Mouse (Mus musculus) forebrain, embryonic 11.5 days (tissue): ENCODE results near the gene Rabl6. TPM values are rescaled to one million over a fixed set of nuclear protein-coding genes. Genes with fewer than 3 reads are reported as not detected.

ENCODE experiments used
- ATAC-seq: fragments of 200-750 bp; cut with Nextera tagmentation; replicated peaks from 2 replicates; pipeline ENCODE4 v1.8.0; 2017; ENCODE audit warnings: moderate TSS enrichment; ENCODE audit not compliant: low FRiP score
- DNase-seq: peaks from one replicate; pipeline ENCODE4 v3.0.0-alpha.2; 2017; ENCODE audit warnings: low spot score
- H3K27ac ChIP-seq: fragments of 300-500 bp; sonication (generic); 2 replicates; pipeline ENCODE4 v1.5.1; 2014; ENCODE audit warnings: low read depth, low read length
- H3K27me3 ChIP-seq: fragments of 300-500 bp; sonication (generic); 2 replicates; pipeline ENCODE4 v1.6.1; 2014; ENCODE audit warnings: mild to moderate bottlenecking, low read length, mixed read lengths; ENCODE audit not compliant: control insufficient read depth, insufficient read depth
- H3K36me3 ChIP-seq: fragments of 300-500 bp; sonication (generic); 2 replicates; pipeline ENCODE4 v1.6.1; 2014; ENCODE audit warnings: mild to moderate bottlenecking, low read length, moderate library complexity, mixed read lengths; ENCODE audit not compliant: control insufficient read depth, insufficient read depth
- H3K4me1 ChIP-seq: fragments of 300-500 bp; sonication (generic); replicated peaks from 2 replicates; pipeline ENCODE4 v1.6.1; 2014; ENCODE audit warnings: low read length, mixed read lengths; ENCODE audit not compliant: control insufficient read depth, insufficient read depth
- H3K4me2 ChIP-seq: fragments of 300-500 bp; sonication (generic); 2 replicates; pipeline ENCODE4 v1.6.1; 2014; ENCODE audit warnings: low read depth, mild to moderate bottlenecking, low read length, moderate library complexity, mixed read lengths; ENCODE audit not compliant: severe bottlenecking
- H3K4me3 ChIP-seq: fragments of 300-500 bp; sonication (generic); 2 replicates; pipeline ENCODE4 v1.5.1; 2014; ENCODE audit warnings: low read depth, low read length
- H3K9ac ChIP-seq: fragments of 300-500 bp; sonication (generic); 2 replicates; pipeline ENCODE4 v1.6.1; 2014; ENCODE audit warnings: low read length
- H3K9me3 ChIP-seq: fragments of 300-500 bp; sonication (generic); 2 replicates; pipeline ENCODE4 v1.6.1; 2016; ENCODE audit warnings: low read length, mixed read lengths; ENCODE audit not compliant: control insufficient read depth
- WGBS: fragments of 180-500 bp; shearing (Covaris S2); extraction: QIAGEN DNeasy Blood & Tissue Kit; methylation state at CpG from one replicate; pipeline ENCODE4 v1.1.7; 2014; 5-methylcytosine and 5-hydroxymethylcytosine counted together
- polyA plus RNA-seq: library from polyadenylated mRNA; unstranded; fragments of >200 nt; fragmentation: Nextera tagmentation; extraction: Ambion mirVana; gene quantifications from 2 replicates; pipeline ENCODE4 v1.2.1, GENCODE M21; 2014

Rabl6 gene
- polyA plus RNA-seq, 1 experiment from 2014 or later: 81.5 TPM

GRCm38 (mm10) chr2:25628738-25629137 lies 20.4 kb upstream of the Rabl6 start:
- no peak for ATAC-seq
- Histone ChIP-seq H3K9ac (no peak overlapping the region), H3K4me2 (no peak overlapping the region), H3K27ac (no peak overlapping the region), H3K4me3 (no peak overlapping the region), H3K27me3 (no peaks in the 10 kb centered on the region; the same call in 1 of the 2 replicates), H3K4me1 (no peaks in the 10 kb centered on the region), H3K36me3 (no peaks in the 10 kb centered on the region), H3K9me3 (no peaks in the 10 kb centered on the region)
- 61% methylated on average over 4 of the region's 4 CpGs for WGBS
- DNase-seq: no peak

DNA sequence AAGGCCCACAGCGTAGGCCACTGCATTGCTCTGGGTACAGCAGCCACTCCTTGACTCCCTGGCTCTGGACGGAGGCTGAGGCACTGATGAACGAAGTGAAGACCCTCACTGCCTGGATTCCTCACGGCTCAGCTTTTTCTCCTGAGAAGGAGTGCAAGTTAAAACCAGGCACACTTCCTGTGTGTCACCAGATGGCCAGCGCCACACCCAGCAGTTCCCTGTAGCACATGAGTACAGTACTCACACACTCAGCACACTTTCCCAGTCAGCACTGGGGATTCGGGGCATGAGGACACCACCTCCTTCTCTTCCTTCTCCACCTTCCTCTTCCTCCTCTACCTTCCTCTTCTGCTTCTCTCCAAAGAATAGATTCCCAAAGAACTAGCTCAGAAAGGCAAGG lies 19.5 kb upstream of the Rabl6 start, which contains the start of gene Fcna:
Gene Fcna, minus strand, starts transcription at position 220 of the 400 bp plus-strand sequence.
- Histone ChIP-seq H3K9ac (no peak within 1 kb of the TSS), H3K4me1 (no peaks in the 10 kb centered on the region), H3K4me2 (no peak within 1 kb of the TSS), H3K27ac (no peak within 1 kb of the TSS), H3K4me3 (no peak within 1 kb of the TSS), H3K27me3 (no peaks in the 10 kb centered on the region; the same call in 1 of the 2 replicates), H3K36me3 (no peaks in the 10 kb centered on the region), H3K9me3 (no peaks in the 10 kb centered on the region)
- ATAC-seq (no peak), DNase-seq (no peak)
- WGBS: 80% methylated on average over 6 of the region's 6 CpGs

- no peak overlapping the region for H3K9ac ChIP-seq
- 80% methylated on average over 5 of the region's 5 CpGs for WGBS
These were observed 17.7 kb upstream of the Rabl6 start for GRCm38 (mm10) chr2:25625986-25626385.

DNA sequence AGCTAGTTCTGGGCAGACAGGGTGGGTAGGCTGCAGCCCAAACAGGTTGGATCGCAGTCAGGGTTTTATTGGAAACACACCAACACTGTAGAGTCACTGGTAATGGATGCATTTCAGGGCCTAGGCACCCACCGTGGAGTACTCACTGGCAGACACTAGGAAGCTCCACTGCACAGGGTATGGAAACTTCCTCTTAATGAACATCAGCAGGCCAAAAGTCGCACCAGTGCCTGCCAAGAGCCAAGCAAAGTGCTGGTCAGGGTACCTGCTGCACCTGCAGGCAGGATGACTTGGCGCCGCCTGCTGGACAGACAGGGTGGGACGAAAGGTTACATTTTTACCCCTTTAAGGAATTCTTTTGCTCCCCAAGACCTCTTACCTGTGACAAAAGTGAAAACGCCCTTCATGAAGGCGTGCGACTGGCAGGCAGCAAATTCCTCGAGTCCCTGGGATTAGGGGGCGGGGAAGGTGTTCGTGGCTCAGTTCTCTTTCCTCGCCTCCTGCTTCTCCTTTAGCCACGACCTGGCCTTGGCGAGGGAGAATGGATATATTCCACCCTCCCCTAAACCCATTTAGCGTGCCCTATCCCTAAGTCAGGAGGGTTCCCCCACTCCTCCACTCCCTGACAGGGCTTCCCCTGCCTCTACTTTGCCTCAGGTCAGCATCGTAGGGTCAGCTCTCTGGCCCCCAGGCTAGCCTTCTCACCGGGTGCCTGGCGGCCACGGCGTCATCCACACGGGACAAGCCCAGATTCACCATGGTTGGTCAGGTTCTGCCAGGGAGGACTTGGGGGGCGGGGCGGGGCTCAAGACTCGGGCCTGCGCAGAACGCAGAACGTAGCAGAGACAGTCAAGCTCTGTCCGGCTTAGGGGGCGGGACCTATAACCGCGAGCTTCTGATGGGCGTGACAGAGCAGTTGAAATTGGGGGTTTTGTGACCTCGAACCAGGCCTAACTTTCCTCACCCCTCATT lies 13.2 kb upstream of the Rabl6 start, which contains the start of gene Tmem141:
Gene Tmem141, minus strand, starts transcription at position 777 of the 972 bp plus-strand sequence.
- peaks cover 7% of the 10 kb centered on the region for H3K27me3 ChIP-seq
- peak; percentile 88 for DNase-seq

More at GRCm38 (mm10) chr2:25625986-25626385, 17.7 kb upstream of the Rabl6 start:
- H3K27ac ChIP-seq: no peak overlapping the region
- H3K36me3 ChIP-seq: no peaks in the 10 kb centered on the region
- no peak overlapping the region for H3K4me3 ChIP-seq
- no peak overlapping the region for H3K4me2 ChIP-seq
- no peak for ATAC-seq
- H3K4me1 ChIP-seq: no peaks in the 10 kb centered on the region; the same call in 1 of the 2 replicates
- no peaks in the 10 kb centered on the region for H3K9me3 ChIP-seq
- no peak for DNase-seq
- H3K27me3 ChIP-seq: no peaks in the 10 kb centered on the region; the same call in 1 of the 2 replicates

DNA sequence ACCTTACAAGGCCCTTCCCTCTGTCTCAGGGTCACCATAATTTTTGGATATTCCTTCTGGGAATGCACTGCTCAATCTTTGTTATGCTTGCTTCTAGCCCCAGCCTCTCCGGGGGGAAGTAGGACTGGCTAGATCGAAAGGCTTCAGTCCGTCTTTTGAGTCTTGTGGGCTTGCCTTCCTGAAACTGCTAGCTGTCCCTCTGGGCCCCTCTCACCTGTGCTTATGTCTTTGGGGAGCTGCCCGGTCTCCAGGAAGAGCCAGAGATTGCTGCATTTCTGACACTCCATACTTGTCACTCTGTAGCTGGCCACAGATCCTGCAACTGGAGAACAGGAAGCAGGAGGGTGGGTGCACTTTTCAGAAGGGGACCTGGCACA lies 12.5 kb upstream of the Rabl6 start:
- H3K9me3 ChIP-seq: no peaks in the 10 kb centered on the region
- no peak overlapping the region for H3K4me2 ChIP-seq
- H3K27ac ChIP-seq: no peak overlapping the region
- peaks cover 14% of the 10 kb centered on the region for H3K27me3 ChIP-seq
- no peaks in the 10 kb centered on the region; the same call in 1 of the 2 replicates for H3K4me1 ChIP-seq
- WGBS: 88% methylated on average over 4 of the region's 4 CpGs
- DNase-seq: no peak
- H3K4me3 ChIP-seq: no peak overlapping the region
- no peak overlapping the region for H3K9ac ChIP-seq
- ATAC-seq: no peak; the same call in 1 of the 2 replicates
- no peaks in the 10 kb centered on the region for H3K36me3 ChIP-seq

More for the DNA sequence above, 13.2 kb upstream of the Rabl6 start, which contains the start of gene Tmem141:
- Histone ChIP-seq H3K9ac (peak within 1 kb of the TSS; percentile 62), H3K4me2 (peak within 1 kb of the TSS; percentile 72), H3K4me1 (no peaks in the 10 kb centered on the region; the same call in 1 of the 2 replicates), H3K9me3 (no peaks in the 10 kb centered on the region), H3K36me3 (no peaks in the 10 kb centered on the region), H3K27ac (no peak within 1 kb of the TSS), H3K4me3 (peak within 1 kb of the TSS; percentile 38)
- ATAC-seq: peak; percentile 92
- WGBS: 5% methylated on average over 34 of the region's 34 CpGs

DNA sequence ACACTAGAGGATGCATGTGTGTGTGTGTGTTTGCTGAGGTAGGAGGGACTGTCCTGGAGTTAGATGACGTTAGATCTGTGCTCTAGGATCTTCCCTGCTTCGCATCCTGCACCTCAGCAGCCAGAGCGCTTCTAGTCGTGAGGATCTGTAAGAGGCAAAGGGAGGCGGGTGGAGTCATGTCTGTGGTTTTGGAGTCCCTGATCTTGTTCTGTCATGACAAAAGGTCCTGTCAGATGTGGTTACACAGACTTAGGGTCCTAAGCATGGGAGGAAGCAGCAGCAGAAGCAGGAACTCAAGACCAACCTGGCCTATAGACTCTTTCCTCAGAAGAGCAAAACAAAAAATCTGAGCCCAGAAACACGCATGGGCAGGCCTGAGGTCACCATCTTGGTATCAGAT lies 12.1 kb upstream of the Rabl6 start:
- Histone ChIP-seq H3K9ac (no peak overlapping the region), H3K9me3 (no peaks in the 10 kb centered on the region), H3K4me3 (no peak overlapping the region), H3K4me2 (no peak overlapping the region), H3K36me3 (no peaks in the 10 kb centered on the region), H3K4me1 (no peaks in the 10 kb centered on the region; the same call in 1 of the 2 replicates), H3K27me3 (peaks cover 17% of the 10 kb centered on the region), H3K27ac (no peak overlapping the region)
- no peak for ATAC-seq
- DNase-seq: no peak
- 85% methylated on average over 6 of the region's 6 CpGs for WGBS

DNA sequence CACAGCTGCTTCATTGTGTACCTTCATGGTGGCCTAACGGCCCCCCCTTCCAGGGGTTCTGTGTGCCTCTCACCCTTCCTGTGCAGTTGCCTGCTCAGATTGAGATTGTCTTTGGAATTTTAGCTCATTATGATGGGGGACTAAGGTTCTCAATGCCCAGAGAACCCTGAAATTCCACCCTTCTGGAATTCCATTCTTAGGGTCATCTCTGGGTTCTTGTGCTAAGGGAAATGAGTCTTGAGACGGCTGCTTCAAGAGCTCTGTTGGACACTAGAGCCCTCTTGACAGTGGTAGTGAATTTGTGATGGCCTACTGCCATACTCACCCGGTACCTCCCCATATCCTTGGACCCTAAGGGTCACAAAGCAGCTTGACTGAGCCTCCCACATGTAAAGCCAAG lies 9.3 kb upstream of the Rabl6 start, which contains the start of gene Ccdc183:
Gene Ccdc183, minus strand, starts transcription at position 101 of the 400 bp plus-strand sequence.
- no peaks in the 10 kb centered on the region for H3K9me3 ChIP-seq
- no peak within 1 kb of the TSS for H3K9ac ChIP-seq
- DNase-seq (no peak), ATAC-seq (no peak)
- peaks cover 22% of the 10 kb centered on the region for H3K27me3 ChIP-seq
- 77% methylated on average over 3 of the region's 3 CpGs for WGBS
- no peaks in the 10 kb centered on the region; the same call in 1 of the 2 replicates for H3K4me1 ChIP-seq
- H3K4me3 ChIP-seq: no peak within 1 kb of the TSS
- no peak within 1 kb of the TSS for H3K27ac ChIP-seq
- H3K36me3 ChIP-seq: no peaks in the 10 kb centered on the region
- no peak within 1 kb of the TSS for H3K4me2 ChIP-seq

DNA sequence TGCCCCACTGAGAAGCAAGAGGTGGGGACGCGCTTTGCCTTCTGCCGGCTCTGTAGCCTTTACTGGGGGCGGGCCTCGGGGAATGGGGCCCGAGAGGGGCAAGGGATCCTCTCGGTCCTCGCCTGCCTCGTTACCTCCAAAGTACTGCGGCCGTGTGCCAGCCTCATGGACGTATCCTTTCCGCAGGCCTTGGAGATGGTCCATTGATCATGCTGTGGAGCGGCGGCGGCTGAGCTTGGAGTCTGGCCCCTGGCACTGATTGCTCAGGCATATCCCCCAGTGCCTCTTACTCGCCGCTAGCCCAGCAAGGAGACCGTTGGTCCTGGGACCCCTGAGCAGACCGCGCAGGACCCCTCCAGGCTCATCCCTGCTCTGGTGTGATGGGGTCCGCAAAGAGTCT lies 8.1 kb upstream of the Rabl6 start:
- H3K9ac ChIP-seq: no peak overlapping the region
- no peak overlapping the region for H3K4me2 ChIP-seq
- H3K27me3 ChIP-seq: peaks cover 22% of the 10 kb centered on the region
- DNase-seq (no peak), ATAC-seq (no peak)
- no peak overlapping the region for H3K27ac ChIP-seq
- no peaks in the 10 kb centered on the region for H3K36me3 ChIP-seq
- WGBS: 22% methylated on average over 21 of the region's 22 CpGs
- no peak overlapping the region for H3K4me3 ChIP-seq
- no peaks in the 10 kb centered on the region for H3K9me3 ChIP-seq
- no peaks in the 10 kb centered on the region; the same call in 1 of the 2 replicates for H3K4me1 ChIP-seq
